ENCODE assay signal across 8 mouse cellular contexts in genomic region chr5:73993538-73993937, GRCm38 (mm10).
A peak's percentile ranks its signal among the peaks of the same experiment; 100 is the strongest.
DNase-seq lines count a peak whose midpoint lies in the region; ATAC-seq and TF ChIP-seq lines count a peak whose summit lies in the region.

No protein-coding gene starts in this region.

- H3K4me3 ChIP-seq in bone marrow, adult 2 months (replicated peaks; ENCODE audit: control insufficient read depth, low read depth, low read length) = no peak overlapping the region

- no peak for TF ChIP-seq POLR2A in bone marrow, adult 2 months (IDR thresholded peaks at IDR 0.05; ENCODE audit: borderline replicate concordance, control insufficient read depth, low read depth, low read length)

- H3K4me1 ChIP-seq in bone marrow, adult 2 months (ENCODE audit: control insufficient read depth, insufficient read depth, low read length) = no peaks in the 10 kb centered on the region

- TF ChIP-seq CTCF in bone marrow, adult 2 months (IDR thresholded peaks at IDR 0.05; ENCODE audit: control insufficient read depth, insufficient read depth, low read length) = 0 out of 2 replicates have a peak, but pooled peaks have one; percentile 20

- peak; percentile 84 for DNase-seq in heart, adult 11 months
- no peak for DNase-seq in heart, postnatal 25 days (ENCODE audit: low spot score)
- DNase-seq in large intestine, adult 2 months (ENCODE audit: low read depth, low spot score) = peak; percentile 35
- no peak for DNase-seq in neural tube, embryonic 10.5 days (ENCODE audit: extremely low spot score, low spot score)
- DNase-seq in testis, postnatal 14 days (ENCODE audit: low spot score) = no peak
- no peak for DNase-seq in Muller cell, postnatal 12 days (ENCODE audit: inconsistent ontology term)

- WGBS in bone marrow, adult 2 months = 70% methylated on average over 4 of the region's 4 CpGs
- WGBS in large intestine, adult 2 months = 63% methylated on average over 4 of the region's 4 CpGs

- intact Hi-C loops in heart, postnatal 25 days (cut with DNase I) = loop anchor here (5.0 kb wide), 2 partner anchors 141 to 284 kb away; no protein-coding TSS in a partner anchor

- H3K27ac ChIP-seq in bone marrow, adult 2 months (ENCODE audit: control insufficient read depth, insufficient read depth, low read depth, low read length, poor library complexity) = no peak overlapping the region

- peak; percentile 51 for ATAC-seq in CD4-positive, CD25-positive, alpha-beta regulatory T cell, adult 4 months

Comparison
In these comparisons a context has a peak if more than half of its experiments do, and no peak if none do; other contexts are left out.
1. DNase-seq: peak in heart, adult 11 months (single experiment) and large intestine, adult 2 months (single experiment); none in heart, postnatal 25 days (single experiment), neural tube, embryonic 10.5 days (single experiment), testis, postnatal 14 days (single experiment) and Muller cell, postnatal 12 days (single experiment).